Mouse (Mus musculus) bone marrow macrophage, adult 2 months (primary cell): ENCODE results near the gene Man1a. TPM values are rescaled to one million over a fixed set of nuclear protein-coding genes. Genes with fewer than 3 reads are reported as not detected.

Experiments used
- H3K27ac ChIP-seq: 2 replicates; pipeline ENCODE4 v1.5.1; 2012; ENCODE audit warnings: low read depth, low read length; ENCODE audit not compliant: insufficient read depth
- H3K4me1 ChIP-seq: 2 replicates; pipeline ENCODE4 v1.6.1; 2012; ENCODE audit warnings: low read length; ENCODE audit not compliant: control insufficient read depth, insufficient read depth
- H3K4me3 ChIP-seq: 2 replicates; pipeline ENCODE4 v1.5.1; 2012; ENCODE audit warnings: mild to moderate bottlenecking, low read length, moderate library complexity; ENCODE audit not compliant: insufficient read depth
- CTCF ChIP-seq: IDR thresholded peaks from 2 replicates; pipeline ENCODE4 v1.5.1; 2012; ENCODE audit warnings: low read depth, mild to moderate bottlenecking, low read length, moderate library complexity
- POLR2A ChIP-seq: IDR thresholded peaks from 2 replicates; pipeline ENCODE4 v1.6.1; 2012; ENCODE audit warnings: mild to moderate bottlenecking, low read depth, low read length, borderline replicate concordance
- polyA plus RNA-seq: library from polyadenylated mRNA; stranded (reverse); fragments of >200 nt; gene quantifications from 2 replicates; pipeline ENCODE4 v1.2.4, GENCODE M21; 2012; ENCODE audit not compliant: missing spikeins, insufficient read depth, insufficient read length

Man1a gene
- polyA plus RNA-seq, 1 experiment, result 127 TPM

DNA sequence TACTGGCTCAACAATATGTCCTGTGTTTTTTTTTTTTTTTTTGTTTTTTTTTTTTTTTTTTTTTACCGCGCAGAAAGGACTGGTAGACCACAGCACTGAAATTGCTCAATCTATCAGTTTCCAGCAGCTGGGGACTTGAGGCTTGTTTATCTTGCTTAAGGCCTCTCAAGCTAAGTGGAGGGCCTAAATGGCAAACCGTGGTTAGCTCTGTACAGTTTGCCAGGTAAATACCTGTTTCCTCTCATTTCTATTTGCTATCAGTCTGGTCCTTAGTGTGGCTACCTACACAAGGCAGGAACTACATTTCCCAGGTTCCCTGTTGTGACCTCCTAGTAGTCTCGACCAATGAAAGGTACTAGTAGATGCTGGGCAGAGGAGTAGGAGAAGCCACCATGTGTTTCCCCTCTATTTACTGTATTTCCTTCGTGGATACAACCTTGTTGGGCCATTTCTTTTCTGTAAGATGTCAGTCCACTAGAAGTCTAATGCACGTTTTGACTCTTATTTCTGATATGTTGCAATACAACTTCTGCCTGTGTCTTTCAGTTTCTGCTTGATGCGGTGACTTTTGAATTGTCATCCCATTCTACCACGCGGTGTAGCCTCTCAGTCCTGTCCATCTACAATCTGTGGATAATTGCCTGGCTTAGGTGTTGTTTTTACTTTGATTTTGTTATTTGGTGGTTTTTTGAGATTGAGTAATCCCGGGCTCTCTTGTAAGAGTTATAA lies 187.9 kb downstream of the Man1a start:
- Histone ChIP-seq H3K4me1 (peaks cover 5% of the 10 kb centered on the region), H3K4me3 (peak overlapping the region; percentile 13; the same call in 1 of the 2 replicates), H3K27ac (no peak overlapping the region)
- TF ChIP-seq CTCF (no peak), POLR2A (no peak)

DNA sequence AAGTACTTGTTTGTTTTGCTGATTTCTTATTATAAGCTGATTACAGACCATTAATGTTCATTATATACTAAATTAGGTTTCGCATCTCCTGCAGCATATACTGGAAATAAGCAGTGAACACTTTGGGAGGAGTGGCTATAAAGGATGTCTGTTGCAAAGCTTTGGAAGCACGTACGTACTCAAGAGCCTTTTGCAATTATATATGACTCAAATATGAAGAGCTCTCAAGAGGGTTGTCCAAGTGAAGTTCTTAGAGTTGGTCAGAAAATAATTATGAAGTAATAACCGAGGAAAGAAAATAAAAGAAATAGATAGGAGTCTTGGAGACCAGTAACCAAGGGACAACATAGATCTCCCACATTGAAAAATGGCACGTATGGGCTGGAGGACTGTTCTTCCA lies 189.9 kb downstream of the Man1a start:
- Histone ChIP-seq H3K4me3 (no peak overlapping the region), H3K27ac (no peak overlapping the region), H3K4me1 (peaks cover 7% of the 10 kb centered on the region)
- no peak for TF ChIP-seq POLR2A
- no peak for TF ChIP-seq CTCF

DNA sequence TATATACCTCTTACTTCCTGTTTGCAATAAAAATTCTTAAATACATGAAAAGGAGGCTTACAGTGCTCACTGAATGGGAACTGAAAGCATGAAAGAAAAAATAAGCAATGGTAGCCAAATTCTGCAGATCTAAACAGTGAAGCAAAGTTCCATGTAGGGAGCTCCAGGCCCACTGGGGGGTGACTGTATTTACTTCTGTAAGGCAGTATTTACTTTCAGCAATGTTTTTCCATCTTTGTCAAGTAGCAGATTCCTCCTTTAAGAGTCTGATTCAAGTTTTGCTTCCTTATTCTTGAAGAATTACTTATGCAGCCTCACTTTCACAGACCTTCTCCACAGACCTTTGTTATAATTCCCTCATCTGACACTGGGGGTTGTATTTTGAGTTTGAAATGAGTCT lies 195.1 kb downstream of the Man1a start:
- Histone ChIP-seq H3K27ac (peak overlapping the region; percentile 70), H3K4me1 (peaks cover 9% of the 10 kb centered on the region), H3K4me3 (no peak overlapping the region)
- TF ChIP-seq POLR2A (no peak), CTCF (no peak)

DNA sequence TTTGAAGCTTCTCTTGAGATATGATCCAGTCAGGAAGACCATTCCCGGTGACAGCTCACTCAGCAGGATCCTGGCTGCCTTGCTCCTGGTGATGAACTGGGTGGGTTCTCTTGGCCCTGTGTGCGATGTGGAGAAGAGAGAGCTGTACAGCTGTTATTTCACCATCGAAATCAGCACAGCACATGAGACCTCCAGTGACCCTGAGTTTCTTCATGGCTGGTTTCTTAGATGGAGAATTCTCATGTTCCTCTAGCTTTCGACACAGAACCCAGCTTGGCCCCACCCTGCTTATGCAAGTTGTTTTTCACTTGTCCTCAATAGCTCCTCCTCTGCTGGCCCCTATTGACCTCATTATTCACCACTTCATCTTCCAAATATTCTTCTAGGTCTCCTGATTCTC lies 200.5 kb downstream of the Man1a start:
- TF ChIP-seq POLR2A (no peak), CTCF (no peak)
- Histone ChIP-seq H3K4me3 (no peak overlapping the region), H3K27ac (no peak overlapping the region), H3K4me1 (peaks cover 8% of the 10 kb centered on the region)

DNA sequence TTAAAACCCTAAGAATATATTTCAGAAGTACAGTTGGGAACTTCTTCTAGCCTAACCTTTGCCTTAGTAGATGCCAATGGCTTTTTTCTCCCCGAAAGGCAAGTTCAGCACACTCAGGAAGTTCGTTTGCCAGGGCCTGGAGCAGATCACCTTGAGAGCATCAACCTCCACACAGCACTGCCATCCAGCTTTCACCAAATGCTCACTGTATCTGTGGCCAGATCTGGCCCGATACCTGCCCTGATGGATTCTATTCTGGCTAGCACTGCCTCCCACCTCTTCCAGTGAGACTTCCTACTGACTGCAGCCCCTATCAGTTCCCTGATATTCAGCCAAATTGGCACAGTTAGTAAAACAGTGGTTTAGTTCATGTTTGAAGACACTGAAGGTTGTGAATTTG lies 202.2 kb downstream of the Man1a start:
- Histone ChIP-seq H3K4me3 (no peak overlapping the region), H3K4me1 (peaks cover 8% of the 10 kb centered on the region; the same call in 1 of the 2 replicates), H3K27ac (no peak overlapping the region)
- TF ChIP-seq CTCF, result no peak
- no peak for TF ChIP-seq POLR2A

DNA sequence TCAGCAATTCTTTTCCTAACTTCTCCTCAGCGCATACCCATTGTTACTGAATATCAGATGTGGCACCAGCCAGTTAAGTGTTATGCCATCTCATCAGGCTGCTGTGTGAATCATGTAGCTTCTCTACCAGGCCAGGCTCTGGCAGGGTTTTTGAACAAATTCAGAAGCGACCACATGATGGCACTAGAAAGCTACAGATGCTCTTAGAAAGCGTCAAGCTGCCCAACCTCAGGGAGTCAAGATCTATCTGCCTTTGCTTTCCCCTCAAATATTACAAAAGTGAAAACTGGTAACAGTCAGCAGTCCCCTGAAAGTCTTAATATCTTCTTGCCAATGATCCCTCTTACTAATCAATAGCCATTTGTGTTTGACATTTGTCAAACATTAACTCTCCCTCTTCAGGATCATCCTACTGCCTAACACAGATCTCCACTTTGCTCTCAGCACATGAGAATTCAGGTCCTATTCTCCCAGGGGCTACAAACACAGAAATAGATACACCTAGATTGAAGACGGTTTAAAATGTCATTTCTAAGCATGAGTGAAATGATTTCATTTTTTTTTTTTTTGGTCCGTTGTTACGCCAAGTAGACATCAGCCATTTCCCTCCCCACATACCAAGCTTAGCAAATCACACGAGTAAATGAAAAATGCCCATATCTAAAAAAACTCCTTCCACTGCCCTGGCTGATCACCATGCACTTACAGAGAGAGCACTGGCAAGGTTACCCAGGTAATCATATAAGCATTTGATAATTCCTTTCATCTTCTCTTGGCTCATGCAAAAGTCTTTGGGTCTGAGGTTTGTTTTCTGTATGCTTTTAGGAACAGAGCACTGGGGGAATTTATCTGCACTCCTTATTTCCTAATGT lies 212.7 kb downstream of the Man1a start:
- no peak overlapping the region for H3K27ac ChIP-seq
- H3K4me1 ChIP-seq, result peaks cover 2% of the 10 kb centered on the region; the same call in 1 of the 2 replicates
- TF ChIP-seq POLR2A (no peak), CTCF (no peak)
- no peak overlapping the region for H3K4me3 ChIP-seq

DNA sequence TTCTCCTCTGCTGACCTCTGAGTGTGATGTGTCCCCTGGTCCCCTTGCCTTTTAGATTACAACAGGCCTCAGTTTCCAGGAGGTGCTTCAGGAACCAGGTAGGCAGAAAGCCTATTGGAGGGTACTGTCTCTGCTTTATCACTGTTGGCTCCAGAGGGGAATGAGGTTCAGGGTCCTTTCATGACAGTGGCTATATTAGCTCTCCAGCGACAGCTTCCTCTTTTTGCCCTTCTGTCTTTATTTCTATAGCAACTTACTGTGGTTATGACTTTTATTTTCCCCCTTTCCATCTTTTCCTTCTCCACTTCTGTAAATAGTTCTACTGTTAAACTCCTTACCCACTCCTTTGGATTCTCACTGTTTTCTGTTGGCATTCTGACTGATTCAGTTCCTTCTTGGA lies 216.5 kb downstream of the Man1a start:
- Histone ChIP-seq H3K27ac (no peak overlapping the region), H3K4me1 (peaks cover 2% of the 10 kb centered on the region; the same call in 1 of the 2 replicates), H3K4me3 (no peak overlapping the region)
- TF ChIP-seq POLR2A, result no peak
- TF ChIP-seq CTCF, result no peak

DNA sequence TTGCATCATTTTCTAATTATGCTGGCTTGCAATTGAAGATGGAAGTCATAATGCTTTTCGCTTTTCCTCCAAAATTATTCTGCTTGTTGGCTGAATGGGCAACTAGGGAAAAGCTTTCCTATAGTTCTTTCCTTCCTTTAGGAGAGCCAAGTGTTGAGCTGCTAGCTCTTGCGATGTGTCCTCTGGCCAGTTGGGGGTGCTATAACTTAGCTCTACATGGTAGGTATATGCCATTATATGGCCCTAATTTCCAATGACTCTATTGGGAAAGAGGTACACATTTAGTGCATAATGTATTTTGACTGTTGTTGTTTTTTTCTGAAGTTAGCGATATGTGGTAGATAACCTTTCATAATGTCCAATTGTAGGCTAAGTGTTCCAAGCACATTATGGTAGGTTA lies 217.2 kb downstream of the Man1a start:
- peaks cover 2% of the 10 kb centered on the region; the same call in 1 of the 2 replicates for H3K4me1 ChIP-seq
- no peak for TF ChIP-seq CTCF
- no peak for TF ChIP-seq POLR2A
- no peak overlapping the region for H3K4me3 ChIP-seq
- H3K27ac ChIP-seq, result no peak overlapping the region
